Mouse (Mus musculus): ENCODE data around the gene Tgm3. TPM values are rescaled to one million over a fixed set of nuclear protein-coding genes. Genes with fewer than 3 reads are reported as not detected.

The Tgm3 gene
- polyA plus RNA-seq, 2 experiments: 3.3 to 5.0 TPM

- H3K4me3 ChIP-seq (replicated peaks; ENCODE audit: low read length): no peak overlapping the region
- no peak overlapping the region for H3K27ac ChIP-seq (replicated peaks; ENCODE audit: low read depth, low read length)
- DNase-seq (ENCODE audit: low spot score): no peak
- H3K36me3 ChIP-seq (ENCODE audit: control insufficient read depth, insufficient read depth, low read length): no peaks in the 10 kb centered on the region
- H3K27me3 ChIP-seq (ENCODE audit: control insufficient read depth, insufficient read depth, low read length): no peaks in the 10 kb centered on the region
- peaks cover 4% of the 10 kb centered on the region; the same call in 1 of the 2 replicates for H3K4me1 ChIP-seq (ENCODE audit: control insufficient read depth, insufficient read depth, low read length)
- no peak overlapping the region for H3K9ac ChIP-seq (ENCODE audit: low read depth, low read length, severe bottlenecking)
- TF ChIP-seq POLR2A (IDR thresholded peaks at IDR 0.05; ENCODE audit: borderline replicate concordance, extremely low read depth, insufficient read depth, insufficient read length): no peak
- WGBS: 28% methylated on average over 7 of the region's 7 CpGs
- no peak overlapping the region for H3K4me2 ChIP-seq (replicated peaks; ENCODE audit: low read depth, low read length, severe bottlenecking)
- no peaks in the 10 kb centered on the region for H3K9me3 ChIP-seq (ENCODE audit: control insufficient read depth, low read length)
- no peak for ATAC-seq (ENCODE audit: low FRiP score, low read depth)
Observed at GRCm38 (mm10) chr2:129998476-129998875, 13.7 kb upstream of the Tgm3 start.

GRCm38 (mm10) chr2:129999296-129999695, 12.9 kb upstream of the Tgm3 start:
- Histone ChIP-seq H3K36me3 (ENCODE audit: control insufficient read depth, insufficient read depth, low read length) (no peaks in the 10 kb centered on the region), H3K27me3 (ENCODE audit: control insufficient read depth, insufficient read depth, low read length) (no peaks in the 10 kb centered on the region), H3K4me2 (replicated peaks; ENCODE audit: low read depth, low read length, severe bottlenecking) (no peak overlapping the region), H3K27ac (replicated peaks; ENCODE audit: low read depth, low read length) (no peak overlapping the region), H3K4me3 (replicated peaks; ENCODE audit: low read length) (no peak overlapping the region), H3K9me3 (ENCODE audit: control insufficient read depth, low read length) (no peaks in the 10 kb centered on the region), H3K9ac (ENCODE audit: low read depth, low read length, severe bottlenecking) (no peak overlapping the region), H3K4me1 (ENCODE audit: control insufficient read depth, insufficient read depth, low read length) (peaks cover 4% of the 10 kb centered on the region; the same call in 1 of the 2 replicates)
- DNase-seq (ENCODE audit: low spot score): no peak
- no peak for TF ChIP-seq POLR2A (IDR thresholded peaks at IDR 0.05; ENCODE audit: borderline replicate concordance, extremely low read depth, insufficient read depth, insufficient read length)
- WGBS: 85% methylated on average over 4 of the region's 4 CpGs
- no peak for ATAC-seq (ENCODE audit: low FRiP score, low read depth)

GRCm38 (mm10) chr2:130000601-130001000, 11.5 kb upstream of the Tgm3 start:
- Histone ChIP-seq H3K9me3 (ENCODE audit: control insufficient read depth, low read length) (no peaks in the 10 kb centered on the region), H3K4me3 (replicated peaks; ENCODE audit: low read length) (no peak overlapping the region), H3K9ac (ENCODE audit: low read depth, low read length, severe bottlenecking) (no peak overlapping the region), H3K36me3 (ENCODE audit: control insufficient read depth, insufficient read depth, low read length) (no peaks in the 10 kb centered on the region), H3K27me3 (ENCODE audit: control insufficient read depth, insufficient read depth, low read length) (no peaks in the 10 kb centered on the region), H3K27ac (replicated peaks; ENCODE audit: low read depth, low read length) (no peak overlapping the region), H3K4me2 (replicated peaks; ENCODE audit: low read depth, low read length, severe bottlenecking) (no peak overlapping the region), H3K4me1 (ENCODE audit: control insufficient read depth, insufficient read depth, low read length) (peaks cover 4% of the 10 kb centered on the region; the same call in 1 of the 2 replicates)
- ATAC-seq (ENCODE audit: low FRiP score, low read depth): no peak
- WGBS: 86% methylated on average over 3 of the region's 3 CpGs
- DNase-seq (ENCODE audit: low spot score): no peak
- no peak for TF ChIP-seq POLR2A (IDR thresholded peaks at IDR 0.05; ENCODE audit: borderline replicate concordance, extremely low read depth, insufficient read depth, insufficient read length)

- H3K27me3 ChIP-seq (ENCODE audit: control insufficient read depth, insufficient read depth, low read length): no peaks in the 10 kb centered on the region
- H3K36me3 ChIP-seq (ENCODE audit: control insufficient read depth, insufficient read depth, low read length): no peaks in the 10 kb centered on the region
- 57% methylated on average over 4 of the region's 4 CpGs for WGBS
- DNase-seq (ENCODE audit: low spot score) (no peak), ATAC-seq (ENCODE audit: low FRiP score, low read depth) (no peak)
- H3K9me3 ChIP-seq (ENCODE audit: control insufficient read depth, low read length): no peaks in the 10 kb centered on the region
- H3K4me1 ChIP-seq (ENCODE audit: control insufficient read depth, insufficient read depth, low read length): no peaks in the 10 kb centered on the region
- no peak overlapping the region for H3K4me3 ChIP-seq (replicated peaks; ENCODE audit: low read length)
- no peak overlapping the region for H3K9ac ChIP-seq (ENCODE audit: low read depth, low read length, severe bottlenecking)
- no peak for TF ChIP-seq POLR2A (IDR thresholded peaks at IDR 0.05; ENCODE audit: borderline replicate concordance, extremely low read depth, insufficient read depth, insufficient read length)
- no peak overlapping the region for H3K27ac ChIP-seq (replicated peaks; ENCODE audit: low read depth, low read length)
- H3K4me2 ChIP-seq (replicated peaks; ENCODE audit: low read depth, low read length, severe bottlenecking): no peak overlapping the region
Observed at GRCm38 (mm10) chr2:130004046-130004445, 8.1 kb upstream of the Tgm3 start.

- no peak for TF ChIP-seq POLR2A (IDR thresholded peaks at IDR 0.05; ENCODE audit: borderline replicate concordance, extremely low read depth, insufficient read depth, insufficient read length)
- ATAC-seq (ENCODE audit: low FRiP score, low read depth): no peak
- WGBS: 72% methylated on average over 2 of the region's 2 CpGs
- no peaks in the 10 kb centered on the region for H3K4me1 ChIP-seq (ENCODE audit: control insufficient read depth, insufficient read depth, low read length)
- H3K9ac ChIP-seq (ENCODE audit: low read depth, low read length, severe bottlenecking): no peak overlapping the region
- no peaks in the 10 kb centered on the region for H3K36me3 ChIP-seq (ENCODE audit: control insufficient read depth, insufficient read depth, low read length)
- no peaks in the 10 kb centered on the region for H3K9me3 ChIP-seq (ENCODE audit: control insufficient read depth, low read length)
- DNase-seq (ENCODE audit: low spot score): no peak
- no peaks in the 10 kb centered on the region for H3K27me3 ChIP-seq (ENCODE audit: control insufficient read depth, insufficient read depth, low read length)
- no peak overlapping the region for H3K27ac ChIP-seq (replicated peaks; ENCODE audit: low read depth, low read length)
- H3K4me3 ChIP-seq (replicated peaks; ENCODE audit: low read length): no peak overlapping the region
- H3K4me2 ChIP-seq (replicated peaks; ENCODE audit: low read depth, low read length, severe bottlenecking): no peak overlapping the region
Observed at GRCm38 (mm10) chr2:130009371-130009770, 2.8 kb upstream of the Tgm3 start.

- H3K36me3 ChIP-seq (ENCODE audit: control insufficient read depth, insufficient read depth, low read length): no peaks in the 10 kb centered on the region
- H3K9ac ChIP-seq (ENCODE audit: low read depth, low read length, severe bottlenecking): no peak overlapping the region
- no peak overlapping the region for H3K27ac ChIP-seq (replicated peaks; ENCODE audit: low read depth, low read length)
- no peaks in the 10 kb centered on the region for H3K9me3 ChIP-seq (ENCODE audit: control insufficient read depth, low read length)
- no peaks in the 10 kb centered on the region for H3K4me1 ChIP-seq (ENCODE audit: control insufficient read depth, insufficient read depth, low read length)
- DNase-seq (ENCODE audit: low spot score) (no peak), ATAC-seq (ENCODE audit: low FRiP score, low read depth) (no peak)
- no peaks in the 10 kb centered on the region for H3K27me3 ChIP-seq (ENCODE audit: control insufficient read depth, insufficient read depth, low read length)
- no peak for TF ChIP-seq POLR2A (IDR thresholded peaks at IDR 0.05; ENCODE audit: borderline replicate concordance, extremely low read depth, insufficient read depth, insufficient read length)
- no peak overlapping the region for H3K4me2 ChIP-seq (replicated peaks; ENCODE audit: low read depth, low read length, severe bottlenecking)
- no peak overlapping the region for H3K4me3 ChIP-seq (replicated peaks; ENCODE audit: low read length)
Observed at GRCm38 (mm10) chr2:130013646-130014045, 1.5 kb downstream of the Tgm3 start.
